Mouse (Mus musculus): ENCODE measurements around the gene Fem1a. TPM values are rescaled to one million over a fixed set of nuclear protein-coding genes. Genes with fewer than 3 reads are reported as not detected.

Gene Fem1a
- 10 to 100 TPM; 91.9 to 99.8 TPM for total RNA-seq (2021)
- long read RNA-seq, experiment 1, full-length matches to known transcripts: 292 of 295 reads
- long read RNA-seq, experiment 1, partial matches to known transcripts: 0 of 295 reads
- long read RNA-seq, experiment 1, other reads (novel, unspliced or antisense): 3 of 295 reads
- long read RNA-seq, experiment 2, full-length matches to known transcripts: 290 of 291 reads
- long read RNA-seq, experiment 2, partial matches to known transcripts: 0 of 291 reads
- long read RNA-seq, experiment 2, other reads (novel, unspliced or antisense): 1 of 291 reads

GRCm38 (mm10) chr17:56256239-56256881 lies at the start of gene Fem1a:
Fem1a (plus strand) TSS chr17:56256810.
- DNase-seq: peak; percentile 81

- no peak for DNase-seq
Observed at GRCm38 (mm10) chr17:56206986-56207674, 49.5 kb upstream of the Fem1a start.

GRCm38 (mm10) chr17:56207963-56208530 lies 48.6 kb upstream of the Fem1a start:
- no peak for DNase-seq

- no peak for DNase-seq
Observed at GRCm38 (mm10) chr17:56208821-56209220, 47.8 kb upstream of the Fem1a start.

GRCm38 (mm10) chr17:56211090-56211489 lies 45.5 kb upstream of the Fem1a start:
- DNase-seq: no peak

GRCm38 (mm10) chr17:56212676-56213075 lies 43.9 kb upstream of the Fem1a start:
- no peak for DNase-seq

- no peak for DNase-seq
Observed at GRCm38 (mm10) chr17:56214229-56214628, 42.4 kb upstream of the Fem1a start.

- no peak for DNase-seq
Observed at GRCm38 (mm10) chr17:56217670-56218069, 38.9 kb upstream of the Fem1a start.

- DNase-seq: peak; percentile 83
Observed at GRCm38 (mm10) chr17:56218377-56219191, 38.0 kb upstream of the Fem1a start, which contains the start of gene Dpp9. Dpp9 (minus strand) TSS chr17:56218905.

GRCm38 (mm10) chr17:56219251-56219650 lies 37.4 kb upstream of the Fem1a start:
- DNase-seq: no peak

- peak; percentile 54 for DNase-seq
Observed at GRCm38 (mm10) chr17:56219805-56220204, 36.8 kb upstream of the Fem1a start.

GRCm38 (mm10) chr17:56224916-56225315 lies 31.7 kb upstream of the Fem1a start:
- DNase-seq: no peak

GRCm38 (mm10) chr17:56226566-56226965 lies 30.0 kb upstream of the Fem1a start:
- no peak for DNase-seq

GRCm38 (mm10) chr17:56229943-56230342 lies 26.7 kb upstream of the Fem1a start:
- DNase-seq: no peak

- DNase-seq: no peak
Observed at GRCm38 (mm10) chr17:56233389-56233788, 23.2 kb upstream of the Fem1a start.

GRCm38 (mm10) chr17:56233818-56234469 lies 22.7 kb upstream of the Fem1a start:
- DNase-seq: peak; percentile 50

- DNase-seq: peak; percentile 97
Observed at GRCm38 (mm10) chr17:56241541-56242401, 14.8 kb upstream of the Fem1a start.

GRCm38 (mm10) chr17:56245608-56246007 lies 11.0 kb upstream of the Fem1a start:
- no peak for DNase-seq

GRCm38 (mm10) chr17:56251136-56251829 lies 5.3 kb upstream of the Fem1a start:
- DNase-seq: peak; percentile 63

GRCm38 (mm10) chr17:56254695-56255094 lies 1.9 kb upstream of the Fem1a start:
- DNase-seq: no peak
